ENCODE assay signal across 34 mouse cellular contexts in the genomic region with DNA sequence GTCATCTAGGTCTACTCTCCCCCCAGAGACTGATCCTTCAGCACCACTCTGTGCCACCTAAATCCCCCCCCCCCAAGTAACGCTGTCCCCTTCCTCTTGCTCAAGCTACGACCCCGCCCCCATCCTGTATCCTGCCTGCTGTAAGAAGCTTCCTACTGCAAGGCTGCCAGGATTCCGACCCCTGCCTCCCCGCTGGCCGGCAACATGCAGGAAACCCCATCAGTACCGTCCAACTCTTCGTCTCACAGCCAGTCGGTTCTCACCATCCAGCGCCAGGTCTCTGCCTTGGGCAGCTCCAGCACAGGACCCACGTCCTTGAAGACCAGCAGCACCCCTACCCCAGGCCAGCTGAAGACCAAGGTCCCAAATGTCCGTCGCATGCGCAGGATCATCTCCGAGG. TPM values are rescaled to one million over a fixed set of nuclear protein-coding genes. Genes with fewer than 3 reads are reported as not detected.
"Had no signal": no experiment of that assay in that cellular context is flagged by ENCODE, and none has a peak within 500 bp of the region (broad histone marks: within the 10 kb centered on the region; RNA-seq: fewer than 3 reads in every experiment).

No protein-coding gene starts in this region.

- H3K27ac ChIP-seq: heart, embryonic 13.5 days; heart, embryonic 15.5 days; hindbrain, embryonic 10.5 days; hindbrain, embryonic 12.5 days; hindbrain, embryonic 13.5 days; hindbrain, embryonic 14.5 days; hindbrain, embryonic 15.5 days; hindbrain, postnatal 0 days; intestine, embryonic 15.5 days; kidney, embryonic 15.5 days; kidney, postnatal 0 days; layer of hippocampus, adult 2 months; left cerebral cortex, adult 2 months had no signal

- H3K9me3 ChIP-seq: heart, embryonic 13.5 days; heart, embryonic 15.5 days; hindbrain, embryonic 10.5 days; hindbrain, embryonic 12.5 days; hindbrain, embryonic 13.5 days; hindbrain, embryonic 15.5 days; intestine, embryonic 15.5 days; kidney, embryonic 15.5 days had no signal

- H3K4me1 ChIP-seq: heart, embryonic 13.5 days; heart, embryonic 15.5 days; hindbrain, embryonic 12.5 days; hindbrain, embryonic 13.5 days; hindbrain, embryonic 15.5 days; intestine, embryonic 15.5 days; kidney, embryonic 15.5 days had no signal

- H3K4me2 ChIP-seq: heart, embryonic 13.5 days; heart, embryonic 15.5 days; hindbrain, embryonic 12.5 days; hindbrain, embryonic 13.5 days; hindbrain, embryonic 14.5 days; hindbrain, embryonic 15.5 days; intestine, embryonic 15.5 days; kidney, embryonic 15.5 days had no signal

- H3K4me3 ChIP-seq: heart, embryonic 13.5 days; heart, embryonic 15.5 days; hindbrain, embryonic 10.5 days; hindbrain, embryonic 12.5 days; hindbrain, embryonic 13.5 days; hindbrain, embryonic 15.5 days; intestine, embryonic 15.5 days; kidney, embryonic 15.5 days; layer of hippocampus, adult 2 months; left cerebral cortex, adult 2 months had no signal

- H3K36me3 ChIP-seq: heart, embryonic 13.5 days; heart, embryonic 15.5 days; hindbrain, embryonic 10.5 days; hindbrain, embryonic 12.5 days; hindbrain, embryonic 13.5 days; hindbrain, embryonic 15.5 days; intestine, embryonic 15.5 days; kidney, embryonic 15.5 days had no signal

- ATAC-seq: hindbrain, embryonic 16.5 days; hindbrain, postnatal 0 days; inflammation-experienced regulatory T-cells, adult 6 months; intestine, embryonic 15.5 days; intestine, embryonic 16.5 days; intestine, postnatal 0 days had no signal

- H3K9ac ChIP-seq: heart, embryonic 13.5 days; heart, embryonic 15.5 days; hindbrain, embryonic 12.5 days; hindbrain, embryonic 13.5 days; hindbrain, embryonic 14.5 days; hindbrain, embryonic 15.5 days; intestine, embryonic 15.5 days; kidney, embryonic 15.5 days had no signal

- DNase-seq: heart, postnatal 10 days; heart, postnatal 14 days; heart, postnatal 36 days; heart, postnatal 4 days; kidney, adult 11 months; kidney, adult 18-20 months; kidney, adult 2 months; kidney, adult 8-10 months; kidney, adult 9 months; kidney, postnatal 10 days; kidney, postnatal 14 days; kidney, postnatal 25 days; kidney, postnatal 36 days; kidney, postnatal 4 days; layer of hippocampus, adult 9-11 months; layer of hippocampus, postnatal 36 days had no signal

RNA-seq across cellular contexts. Expression of gene Tcte1, which starts 9.7 kb away (rescaled TPM):
- polyA plus RNA-seq: heart, postnatal 0 days; inflammation-experienced regulatory T-cells, adult 6 months; intestine, postnatal 0 days had no signal
